Mouse (Mus musculus) common myeloid progenitor, adult 5-6 weeks (primary cell): ENCODE results near the gene Hsp90ab1. TPM values are rescaled to one million over a fixed set of nuclear protein-coding genes. Genes with fewer than 3 reads are reported as not detected.
A peak's percentile ranks its signal among the peaks of the same experiment; 100 is the strongest.

Experiments used
- ATAC-seq: replicated peaks from 2 replicates; pipeline ENCODE4 v1.8.0; 2016; ENCODE audit warnings: low read depth, mild to moderate bottlenecking, moderate TSS enrichment, inconsistent platforms; ENCODE audit not compliant: poor library complexity, severe bottlenecking
- total RNA-seq: library from RNA; stranded (forward); fragments of 200-1000, 187-1606 nt; gene quantifications from 2 replicates; pipeline ENCODE4 v1.2.3, GENCODE M21; 2017

Hsp90ab1 gene
- total RNA-seq, 1 experiment from 2014 or later: 3,169 TPM

DNA sequence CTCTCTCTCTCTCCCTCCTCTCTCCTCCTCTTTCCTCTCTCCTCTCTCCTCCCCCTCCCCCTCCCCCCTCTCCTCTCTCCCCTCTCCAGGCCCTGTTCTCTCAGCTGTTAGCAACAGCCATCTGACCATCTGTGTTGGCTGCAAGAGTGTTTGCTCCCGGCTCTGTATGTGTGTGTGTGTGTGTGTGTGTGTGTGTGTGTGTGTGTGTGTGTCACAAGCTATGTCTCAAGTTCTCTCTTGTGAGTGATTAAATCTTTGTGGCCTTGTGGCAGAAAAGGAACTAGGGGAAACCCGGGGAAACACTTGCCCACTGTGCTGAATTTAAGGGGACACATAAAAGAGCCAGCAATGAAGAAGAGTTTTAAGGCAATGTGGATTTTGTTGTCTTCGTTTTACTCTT, 24.7 kb upstream of the Hsp90ab1 start:
- peak; percentile 34 for ATAC-seq

DNA sequence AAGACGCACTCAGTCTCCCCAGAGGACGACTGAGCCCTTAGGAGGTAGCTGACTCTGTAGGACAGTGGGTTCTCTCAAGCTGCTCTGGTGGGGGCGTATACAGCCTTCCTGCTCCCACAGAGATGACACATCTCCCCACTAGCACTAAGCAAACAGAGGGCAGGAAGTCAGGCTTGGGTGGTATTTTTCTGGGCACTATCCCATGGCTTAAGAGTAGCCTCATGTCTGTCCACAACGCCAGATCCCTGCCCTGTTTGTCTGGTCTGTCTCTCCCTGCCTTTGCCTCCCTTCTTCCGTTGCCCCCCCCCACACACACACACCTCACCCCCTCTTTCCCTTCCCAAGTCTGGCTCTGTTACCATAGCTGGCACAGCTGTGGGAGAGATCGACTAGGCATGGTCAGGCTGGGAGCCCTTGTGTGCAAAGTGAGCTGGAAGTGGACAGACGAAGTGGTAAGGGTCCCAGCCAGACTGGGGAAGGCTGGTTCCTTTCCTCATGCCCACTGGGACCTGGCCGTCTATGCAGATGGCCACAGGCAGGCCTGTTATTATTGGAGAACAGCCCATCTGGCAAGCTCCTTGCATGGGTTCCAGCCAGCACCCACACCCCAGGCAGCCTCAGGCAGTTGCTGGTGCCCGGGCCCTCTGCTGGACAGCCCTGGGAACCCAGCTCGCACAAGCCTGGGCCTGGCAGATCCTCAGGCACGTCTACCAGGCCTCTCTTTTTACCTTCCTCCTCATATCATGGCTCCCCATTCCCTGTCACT, 23.7 kb upstream of the Hsp90ab1 start:
- ATAC-seq: peak; percentile 67

DNA sequence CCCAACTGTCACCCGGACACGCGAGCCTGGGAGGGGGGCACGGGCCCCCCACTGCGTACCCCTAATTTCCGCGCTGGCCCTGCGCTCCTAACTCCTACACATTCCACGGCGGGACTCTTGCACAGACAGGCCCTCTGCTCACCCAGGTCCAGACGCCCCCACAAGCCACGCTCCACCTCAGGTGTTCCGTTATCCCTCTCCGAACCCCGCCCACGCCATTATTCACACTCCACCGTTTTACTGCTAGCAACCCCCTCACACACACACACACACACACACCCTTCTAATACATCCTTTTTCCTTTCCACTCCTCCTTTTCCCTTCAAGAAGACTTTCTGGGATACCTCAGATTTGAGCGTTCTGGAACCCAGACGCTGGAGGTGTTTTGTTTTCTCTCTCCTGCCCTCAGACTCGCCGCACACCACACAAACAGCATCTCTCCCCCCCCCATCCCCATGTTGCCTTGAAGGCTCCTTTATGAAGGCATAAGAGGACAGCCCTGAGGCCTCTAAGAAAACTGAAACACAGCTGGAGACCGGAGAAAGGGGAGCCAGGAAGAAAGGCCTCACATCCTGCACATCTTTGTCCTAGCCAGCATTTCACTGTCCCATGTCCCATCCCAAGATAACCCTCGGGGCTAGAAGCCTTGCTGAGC, 22.8 kb upstream of the Hsp90ab1 start:
- ATAC-seq: no peak

DNA sequence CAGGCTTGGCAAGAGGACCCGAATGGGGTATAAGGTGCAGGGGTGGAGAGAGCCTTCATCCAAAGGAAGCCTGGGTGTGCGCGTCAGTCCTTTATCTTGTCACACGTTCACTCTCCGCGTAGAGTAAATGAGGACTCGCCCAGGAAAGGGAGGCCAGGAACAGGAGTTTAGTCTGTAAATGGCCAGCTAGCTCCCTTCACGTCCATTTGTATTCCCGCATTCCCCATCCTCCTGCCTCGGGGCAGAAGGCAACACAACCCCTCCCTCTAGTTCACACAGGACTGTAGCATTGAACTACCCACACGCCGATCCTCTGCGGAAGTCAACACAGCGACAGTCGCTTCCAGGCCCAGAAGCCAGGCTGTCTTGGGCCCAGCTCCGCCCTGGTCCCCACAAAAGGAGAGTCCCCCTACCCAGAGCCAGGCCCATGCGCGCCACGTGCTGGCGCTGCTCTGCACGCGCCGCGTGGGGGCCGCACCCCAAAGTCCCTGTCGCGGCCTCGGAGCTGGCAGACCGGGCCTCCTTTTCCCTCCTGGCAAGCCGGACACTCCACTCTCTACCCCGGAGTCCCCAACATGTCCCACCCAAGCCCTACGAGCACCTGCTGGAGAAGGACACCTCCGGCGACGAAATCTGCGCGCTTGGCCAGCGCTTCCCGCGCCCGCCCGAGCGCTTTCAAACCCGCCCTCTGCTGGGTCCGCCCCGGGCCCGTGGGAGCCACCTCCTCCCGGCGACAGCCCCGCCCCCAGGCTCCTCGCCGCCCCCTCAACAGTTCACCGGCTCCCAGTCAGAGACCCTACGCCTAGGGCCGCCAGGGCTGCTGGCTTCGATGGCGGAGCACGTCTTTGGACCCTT, 22.0 kb upstream of the Hsp90ab1 start:
- ATAC-seq: peak; percentile 31; the same call in 1 of the 2 replicates

DNA sequence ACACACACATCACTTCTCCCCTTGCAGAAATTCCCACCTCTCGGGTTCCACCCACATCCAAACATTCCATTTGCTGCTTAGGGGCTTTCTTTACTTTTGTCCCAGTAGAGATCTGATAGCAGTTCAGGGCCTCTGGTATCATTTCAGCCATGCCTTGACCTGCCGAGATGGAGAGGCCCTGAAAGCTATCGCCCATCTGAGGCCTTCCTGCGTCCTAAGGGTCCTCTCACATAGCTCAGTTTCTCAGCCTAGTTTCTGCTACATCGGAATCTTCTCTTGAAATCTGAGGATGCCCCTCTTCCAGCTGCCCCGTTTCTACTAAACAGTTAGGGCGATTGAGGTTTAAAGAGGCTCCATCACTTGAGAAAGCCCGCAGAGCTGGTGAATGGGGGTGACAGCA, 21.1 kb upstream of the Hsp90ab1 start:
- ATAC-seq: no peak

DNA sequence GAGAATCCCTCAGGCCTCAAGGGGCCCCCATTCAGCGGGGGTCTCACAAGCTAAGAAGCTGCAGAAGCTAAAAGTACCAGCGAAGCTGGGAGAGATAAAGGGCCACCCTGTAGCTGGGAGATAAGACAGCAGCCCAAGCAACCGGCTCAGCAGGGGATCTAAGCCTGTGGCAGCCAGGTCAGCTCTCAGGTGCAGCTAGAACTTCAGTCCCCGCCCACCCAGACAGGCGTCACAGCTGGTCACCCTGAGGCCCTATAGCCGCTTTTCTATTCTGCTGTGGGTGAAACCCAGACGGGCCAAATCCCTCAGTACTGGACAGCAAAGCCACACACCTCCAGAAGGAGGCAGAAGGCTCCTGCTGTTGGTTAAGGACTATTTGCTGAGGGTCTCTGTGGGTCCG, 20.4 kb upstream of the Hsp90ab1 start:
- ATAC-seq: peak; percentile 8; the same call in 1 of the 2 replicates

DNA sequence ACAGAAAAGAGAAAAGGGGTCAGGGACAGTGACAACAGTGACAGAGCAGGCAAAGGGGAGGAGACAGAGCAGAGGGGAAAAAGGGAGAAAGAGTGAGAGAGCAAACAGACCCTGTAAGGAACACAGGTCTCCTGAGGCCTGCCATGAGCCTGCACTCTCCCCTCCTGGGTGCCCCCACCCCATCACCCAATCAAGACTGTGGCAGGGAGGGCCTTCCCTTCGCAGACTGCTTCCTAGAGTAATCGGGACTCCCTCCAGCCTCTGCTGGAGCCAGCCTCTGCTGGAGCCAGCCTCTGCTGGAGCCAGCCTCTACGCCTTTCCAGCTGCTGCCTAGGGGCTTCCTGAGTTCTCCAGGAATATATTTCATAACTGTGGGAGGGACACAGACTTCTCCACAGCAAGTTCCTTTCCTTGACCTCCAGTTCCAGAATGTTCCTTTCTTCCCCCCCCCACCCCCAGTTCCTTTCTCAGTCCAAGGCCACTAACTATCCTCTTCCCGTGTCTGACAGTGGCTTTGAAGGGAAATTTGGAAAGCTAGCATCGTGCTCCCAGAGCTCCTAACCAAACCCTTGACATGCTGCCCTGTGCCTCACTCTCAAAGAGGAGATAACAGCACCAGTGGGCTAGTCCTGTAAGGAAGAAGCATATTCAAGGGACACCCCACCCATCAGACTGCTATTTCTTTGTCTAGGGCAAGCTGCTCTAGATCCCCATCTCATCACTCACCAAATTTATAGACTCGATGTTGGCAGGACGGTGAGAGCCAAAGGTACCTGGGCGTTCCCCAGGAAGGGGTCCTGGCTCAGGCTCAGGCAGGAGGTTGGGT, 19.7 kb upstream of the Hsp90ab1 start:
- no peak for ATAC-seq

DNA sequence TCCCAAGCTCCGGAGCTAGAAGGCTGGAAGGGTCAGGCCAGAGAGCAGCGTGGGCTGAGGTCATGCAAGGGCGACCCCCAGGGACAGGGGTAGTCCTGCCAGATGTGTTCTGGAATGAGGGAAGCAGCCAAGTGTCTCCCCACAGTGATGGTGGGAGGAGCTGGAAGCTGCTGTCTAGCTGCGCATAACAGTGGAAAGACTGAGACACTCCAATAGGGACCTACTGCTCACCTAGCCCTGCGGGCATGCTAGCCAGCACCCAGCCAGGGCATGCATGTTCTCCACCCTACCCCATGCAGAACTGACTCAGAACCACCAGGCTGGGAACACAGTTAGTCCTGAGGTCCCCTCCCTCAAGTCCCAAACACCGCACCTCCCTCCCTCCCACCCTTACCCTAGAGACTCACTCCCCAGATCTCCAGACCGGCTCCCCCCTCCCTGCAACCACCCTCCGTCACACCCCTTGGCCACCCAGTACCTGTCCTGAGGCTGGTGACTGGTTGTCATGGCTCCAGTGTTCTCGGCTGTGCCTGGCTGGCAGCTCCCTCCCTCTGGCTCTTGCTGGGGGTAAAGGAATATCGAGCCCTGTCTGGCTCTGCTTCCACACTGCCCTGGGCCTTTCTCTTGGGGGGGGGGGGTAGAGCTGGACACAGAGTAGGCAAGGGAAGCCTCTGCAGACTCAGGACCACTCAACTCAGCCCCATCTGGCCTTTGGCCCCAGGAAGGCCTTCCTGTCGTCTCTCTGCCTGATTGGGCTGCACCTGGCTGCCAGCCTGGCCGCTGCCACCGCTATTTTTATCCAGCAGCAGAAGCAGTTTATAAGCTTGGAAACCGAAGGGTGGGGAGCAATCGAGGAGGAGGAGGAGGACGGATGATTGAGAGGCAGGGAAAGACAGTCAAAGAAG, 18.9 kb upstream of the Hsp90ab1 start:
- ATAC-seq: no peak

DNA sequence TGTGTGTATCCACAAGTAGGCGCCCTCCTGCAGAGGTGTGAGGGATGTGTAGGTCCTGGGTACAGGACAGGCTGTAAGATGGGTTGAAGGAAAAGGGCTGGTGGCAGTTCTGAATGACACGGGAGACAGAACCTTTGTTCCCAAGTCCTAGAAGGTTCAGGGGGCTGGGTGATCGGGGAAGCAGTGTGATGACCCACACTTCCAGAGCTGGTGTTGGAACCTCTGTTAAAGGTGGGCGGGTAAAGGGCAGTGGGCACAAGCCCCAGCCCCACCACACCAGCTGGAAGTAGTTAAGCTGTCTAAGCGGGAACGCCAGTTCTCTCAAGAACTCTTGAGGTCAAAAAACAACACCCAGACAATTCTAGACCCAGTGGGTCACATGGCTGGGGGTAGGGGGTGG, 17.3 kb upstream of the Hsp90ab1 start:
- ATAC-seq: no peak

DNA sequence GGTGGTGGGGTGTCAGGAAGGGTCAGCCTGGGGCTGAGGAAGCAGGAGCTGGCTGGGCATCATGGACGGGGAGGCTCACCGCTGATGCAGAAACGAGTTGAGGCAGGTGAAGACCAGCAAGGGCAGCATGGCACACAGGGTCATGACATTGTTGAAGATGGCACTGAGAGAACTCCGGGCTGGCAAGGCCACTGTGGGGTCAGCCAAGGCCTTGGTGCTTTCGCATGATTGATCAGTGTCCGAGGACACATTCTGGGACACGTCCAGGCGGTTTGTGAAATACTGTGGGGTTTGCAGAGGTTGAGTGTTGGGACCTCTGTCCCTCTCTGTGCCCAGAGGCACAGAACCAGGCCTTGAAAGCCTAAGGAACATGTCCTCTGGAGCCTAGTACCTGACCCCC, 16.8 kb upstream of the Hsp90ab1 start:
- no peak for ATAC-seq

DNA sequence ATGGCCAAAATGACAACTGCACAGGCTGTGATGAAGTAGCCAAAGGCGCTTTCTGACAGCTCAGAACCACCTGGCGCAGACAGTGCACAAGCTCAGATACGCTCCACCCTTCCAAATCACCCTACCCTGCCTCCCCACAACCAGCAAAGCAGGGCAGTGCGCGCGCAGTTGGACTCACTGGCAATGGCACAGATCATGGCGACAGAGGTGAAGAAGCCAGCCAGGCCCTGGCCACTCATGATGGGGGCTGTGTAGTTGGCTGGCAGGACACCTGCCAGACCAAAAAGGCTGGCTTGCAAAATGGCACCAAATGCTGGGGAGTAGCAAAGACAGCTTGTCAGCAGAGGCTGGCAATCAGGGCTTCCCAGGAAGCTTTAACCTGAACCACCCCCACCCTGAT, 16.2 kb upstream of the Hsp90ab1 start:
- no peak for ATAC-seq

DNA sequence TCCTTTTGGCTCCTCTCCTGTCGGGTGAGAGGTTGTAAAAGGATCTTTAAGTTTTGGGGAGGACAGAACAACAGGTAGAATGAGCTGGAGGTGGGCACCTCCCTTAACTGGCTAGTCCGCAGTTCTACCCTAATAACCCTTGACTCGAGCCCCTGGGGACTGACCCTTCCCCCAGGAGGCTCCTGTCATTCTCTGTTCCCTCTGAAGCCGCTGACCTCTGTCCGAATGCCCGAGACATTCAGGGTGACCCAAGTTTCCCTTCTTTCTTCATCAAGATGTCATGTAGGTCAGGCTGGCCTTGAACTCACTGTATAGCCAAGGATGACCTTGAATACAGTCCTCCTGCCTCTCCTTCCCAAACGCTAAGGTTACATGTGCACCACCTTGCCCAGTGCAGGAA, 15.3 kb upstream of the Hsp90ab1 start:
- ATAC-seq: no peak

DNA sequence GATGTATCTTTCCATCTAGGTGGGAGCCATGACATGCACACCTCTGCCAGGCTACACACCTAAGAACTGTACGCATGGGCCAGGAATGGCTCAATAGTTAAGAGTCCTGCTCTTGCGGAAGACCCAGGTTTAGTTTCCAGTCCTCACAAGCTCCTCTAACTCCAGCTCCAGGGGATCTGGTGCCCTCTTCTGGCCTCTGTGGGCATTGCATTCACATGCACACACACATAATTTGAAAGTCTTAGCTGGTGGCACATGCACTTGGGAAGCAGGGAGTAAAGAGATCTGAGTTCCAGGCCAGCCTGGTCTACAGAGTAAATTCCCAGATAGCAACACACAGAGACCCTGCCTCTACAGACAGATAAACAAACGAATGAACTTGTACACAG, 13.4 kb upstream of the Hsp90ab1 start:
- ATAC-seq: no peak

DNA sequence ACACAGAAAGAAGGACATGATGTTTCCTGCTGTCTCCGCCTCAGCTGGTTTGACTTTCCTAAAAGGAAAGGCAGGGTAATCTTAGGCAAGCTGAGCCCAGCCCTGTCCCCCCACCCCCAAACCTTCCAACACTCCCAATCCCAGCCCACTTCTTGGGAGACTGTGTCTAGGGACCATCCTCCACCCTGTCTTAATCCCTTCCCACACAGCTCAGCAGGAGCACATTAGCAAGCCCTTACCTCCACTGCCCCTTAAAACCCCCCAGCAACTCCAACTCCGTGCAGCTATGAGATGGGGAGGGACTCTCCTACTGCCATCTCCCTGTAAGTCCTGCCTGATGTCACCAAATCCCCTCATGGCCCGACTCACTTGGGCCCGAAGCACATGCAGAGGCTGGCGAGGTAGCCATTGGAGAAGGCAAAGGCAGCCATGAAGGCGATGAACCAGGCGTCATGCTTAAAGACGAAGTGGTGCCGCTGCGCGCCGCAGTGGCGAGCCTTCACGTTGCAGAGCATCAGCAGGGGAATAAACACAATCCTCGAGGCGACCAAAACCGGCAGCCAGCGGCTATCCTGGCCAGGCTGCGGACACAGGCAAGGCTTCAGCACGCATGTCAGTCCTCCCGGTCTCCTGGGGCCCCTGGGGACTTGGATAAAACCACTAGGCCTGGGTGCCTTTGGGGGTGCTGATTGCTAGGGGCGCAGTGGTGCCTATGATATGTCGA, 12.8 kb upstream of the Hsp90ab1 start:
- ATAC-seq: no peak

DNA sequence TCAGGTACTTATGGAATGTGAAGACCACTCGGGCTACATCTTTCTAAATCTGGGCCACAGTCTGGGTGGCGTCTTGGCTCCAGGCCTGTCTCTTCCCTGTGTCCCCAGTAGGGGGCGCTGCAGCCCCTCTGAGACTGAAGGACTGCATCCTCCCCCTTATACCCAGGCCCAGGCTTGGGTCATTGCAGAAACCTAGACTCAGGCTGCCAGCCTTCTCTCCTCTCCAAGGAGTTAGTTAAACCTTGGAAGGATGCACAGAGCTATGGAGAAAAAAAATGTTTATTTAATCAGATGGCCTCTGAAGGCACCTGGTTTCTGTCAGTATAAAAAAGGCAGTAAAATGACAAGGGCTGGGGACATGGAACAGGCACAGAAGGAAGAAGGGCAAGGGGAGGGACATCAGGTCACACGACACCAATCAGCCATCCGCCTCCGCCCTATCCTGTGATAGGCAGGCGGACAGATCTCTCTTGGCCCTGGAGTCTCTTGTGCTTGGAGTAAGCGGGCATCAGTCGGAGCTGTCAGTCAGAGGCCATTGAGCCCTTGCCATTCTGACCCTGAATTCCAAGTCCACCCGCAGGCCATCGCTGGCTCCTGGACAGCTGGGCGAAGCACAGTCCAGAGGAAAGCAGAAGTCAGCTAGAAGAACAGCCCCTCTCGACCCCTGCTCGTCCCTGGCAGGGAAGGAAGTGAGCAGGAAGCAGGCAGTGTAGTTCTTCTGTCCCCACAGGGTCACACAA, 12.0 kb upstream of the Hsp90ab1 start:
- ATAC-seq: peak; percentile 47

DNA sequence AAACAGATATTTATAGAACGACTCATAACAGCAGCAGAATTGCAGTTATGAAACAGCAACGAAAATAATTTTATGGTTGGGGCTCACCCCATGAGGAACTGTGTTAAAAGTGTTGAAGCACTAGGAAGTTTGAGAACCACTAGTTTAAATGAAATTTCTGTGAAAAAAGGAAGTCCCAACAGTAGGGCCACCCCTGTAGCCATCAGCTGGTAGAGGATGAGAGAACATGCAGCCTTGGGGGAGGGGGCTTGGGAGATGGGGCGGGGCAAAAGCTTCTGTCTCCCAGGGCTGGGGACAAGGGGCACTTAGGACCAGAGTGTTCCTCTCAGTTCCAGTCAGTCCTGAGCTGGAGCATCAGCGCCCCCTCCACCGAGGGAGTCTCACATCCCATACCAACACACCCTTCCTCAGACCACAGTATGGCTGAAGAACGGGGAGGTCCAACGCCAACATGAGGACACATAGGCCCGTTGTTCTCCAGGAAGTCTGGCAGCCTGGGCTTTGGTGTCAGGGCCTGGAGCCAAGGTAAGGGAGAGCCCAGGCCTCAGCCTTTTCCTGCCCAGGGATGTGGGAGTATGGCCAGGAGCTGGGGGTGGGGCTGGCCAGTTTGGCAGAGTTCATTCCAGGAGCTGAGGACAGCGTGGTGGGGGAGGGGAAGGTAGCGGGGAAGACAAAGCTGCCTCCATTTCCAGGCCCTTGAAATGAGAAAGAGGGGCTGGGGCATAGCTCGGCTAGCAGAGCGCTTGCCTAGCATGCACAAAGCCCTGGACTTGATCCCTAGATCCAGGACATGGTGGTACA, 11.2 kb upstream of the Hsp90ab1 start:
- peak; percentile 12 for ATAC-seq
